Mouse (Mus musculus) heart, embryonic 16.5 days (tissue): ENCODE measurements around the gene Bcl2l2. TPM values are rescaled to one million over a fixed set of nuclear protein-coding genes. Genes with fewer than 3 reads are reported as not detected.

ENCODE experiments used
- ATAC-seq: fragments of 200-750 bp; cut with Nextera tagmentation; replicated peaks from 2 replicates; pipeline ENCODE4 v1.8.0; 2017; ENCODE audit warnings: moderate number of reproducible peaks; ENCODE audit not compliant: insufficient read depth, low FRiP score; ENCODE audit errors: extremely low read depth
- H3K27ac ChIP-seq: fragments of 300-500 bp; sonication (generic); 2 replicates; pipeline ENCODE4 v1.5.1; 2014; ENCODE audit warnings: mild to moderate bottlenecking, low read length, control low read depth, moderate library complexity
- H3K27me3 ChIP-seq: fragments of 300-500 bp; sonication (generic); 2 replicates; pipeline ENCODE4 v1.6.1; 2014; ENCODE audit warnings: low read length, mixed read lengths; ENCODE audit not compliant: control insufficient read depth, insufficient read depth
- H3K36me3 ChIP-seq: fragments of 300-500 bp; sonication (generic); 2 replicates; pipeline ENCODE4 v1.6.1; 2014; ENCODE audit not compliant: control insufficient read depth, insufficient read depth
- H3K4me1 ChIP-seq: fragments of 300-500 bp; sonication (generic); 2 replicates; pipeline ENCODE4 v1.6.1; 2014; ENCODE audit warnings: low read length, mixed read lengths; ENCODE audit not compliant: control insufficient read depth, insufficient read depth
- H3K4me2 ChIP-seq: fragments of 300-500 bp; sonication (generic); 2 replicates; pipeline ENCODE4 v1.6.1; 2014; ENCODE audit warnings: low read depth, mild to moderate bottlenecking, control low read depth, low read length
- H3K4me3 ChIP-seq: fragments of 300-500 bp; sonication (generic); 2 replicates; pipeline ENCODE4 v1.5.1; 2014; ENCODE audit warnings: mild to moderate bottlenecking, control low read depth, low read length
- H3K9ac ChIP-seq: fragments of 300-500 bp; sonication (generic); 2 replicates; pipeline ENCODE4 v1.6.1; 2014; ENCODE audit warnings: low read length, control low read depth
- H3K9me3 ChIP-seq: fragments of 300-500 bp; sonication (generic); replicated peaks from 2 replicates; pipeline ENCODE4 v1.6.1; 2016; ENCODE audit warnings: low read length; ENCODE audit not compliant: control insufficient read depth
- WGBS: fragments of 180-500 bp; shearing (Covaris S2); extraction: QIAGEN DNeasy Blood & Tissue Kit; methylation state at CpG from one replicate; pipeline ENCODE4 v1.1.7; 2014; 5-methylcytosine and 5-hydroxymethylcytosine counted together
- polyA plus RNA-seq: library from polyadenylated mRNA; unstranded; fragments of >200 nt; fragmentation: Nextera tagmentation; extraction: Ambion mirVana; gene quantifications from 2 replicates; pipeline ENCODE4 v1.2.1, GENCODE M21; 2015

The Bcl2l2 gene
- polyA plus RNA-seq, 1 experiment from 2014 or later = 4.3 TPM

DNA sequence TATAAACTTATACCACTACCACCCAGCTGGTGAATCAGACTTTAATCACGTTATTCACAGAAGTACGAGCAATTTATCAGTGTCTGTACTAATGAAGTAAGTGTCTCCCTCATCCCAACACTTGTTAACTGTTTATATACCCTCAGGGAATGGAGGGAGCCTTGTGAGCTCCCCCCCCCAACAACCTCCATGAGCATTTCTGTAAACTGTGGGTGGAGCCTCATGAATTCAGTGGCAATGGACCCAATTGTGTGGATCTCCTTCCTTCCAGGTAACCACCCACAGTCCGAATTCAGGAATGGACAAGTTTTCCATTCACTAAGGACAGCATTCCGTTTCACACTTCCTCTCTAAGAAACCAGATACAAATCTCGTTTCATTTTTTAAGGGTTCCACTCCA is 17.6 kb upstream of the Bcl2l2 start:
- H3K36me3 ChIP-seq = no peaks in the 10 kb centered on the region
- no peak overlapping the region for H3K27ac ChIP-seq
- no peaks in the 10 kb centered on the region for H3K27me3 ChIP-seq
- no peak overlapping the region for H3K4me2 ChIP-seq
- ATAC-seq = no peak
- WGBS = 63% methylated on average over 5 of the region's 5 CpGs
- 0 out of 2 replicates have a peak, but pooled peaks cover 2% of the 10 kb centered on the region for H3K9me3 ChIP-seq
- no peak overlapping the region for H3K4me3 ChIP-seq
- H3K4me1 ChIP-seq = peaks cover 3% of the 10 kb centered on the region
- no peak overlapping the region for H3K9ac ChIP-seq

DNA sequence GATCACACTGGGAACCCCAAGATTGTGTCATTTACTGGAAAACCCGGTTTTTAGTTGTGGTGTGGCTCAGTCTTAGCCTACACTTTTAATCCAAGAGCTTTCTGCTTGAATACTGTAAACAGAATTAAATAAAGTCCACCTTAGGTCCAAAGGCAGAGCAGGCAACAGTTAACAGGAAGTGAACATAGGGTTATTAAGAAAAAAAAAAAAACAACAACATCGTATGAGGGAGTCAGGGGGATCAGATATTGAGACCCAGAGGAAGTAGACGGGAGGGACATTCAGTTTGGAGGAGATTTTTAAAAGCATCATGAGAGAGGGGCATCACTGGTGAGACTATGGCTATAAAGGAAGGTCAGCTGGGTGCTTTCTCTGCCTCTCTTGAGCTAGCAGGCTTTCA is 16.9 kb upstream of the Bcl2l2 start:
- Histone ChIP-seq H3K27ac (no peak overlapping the region), H3K9me3 (0 out of 2 replicates have a peak, but pooled peaks cover 2% of the 10 kb centered on the region), H3K9ac (no peak overlapping the region), H3K27me3 (no peaks in the 10 kb centered on the region), H3K4me1 (peaks cover 3% of the 10 kb centered on the region), H3K36me3 (no peaks in the 10 kb centered on the region), H3K4me3 (no peak overlapping the region), H3K4me2 (no peak overlapping the region)
- WGBS = 46% methylated on average over 3 of the region's 3 CpGs
- ATAC-seq = no peak

DNA sequence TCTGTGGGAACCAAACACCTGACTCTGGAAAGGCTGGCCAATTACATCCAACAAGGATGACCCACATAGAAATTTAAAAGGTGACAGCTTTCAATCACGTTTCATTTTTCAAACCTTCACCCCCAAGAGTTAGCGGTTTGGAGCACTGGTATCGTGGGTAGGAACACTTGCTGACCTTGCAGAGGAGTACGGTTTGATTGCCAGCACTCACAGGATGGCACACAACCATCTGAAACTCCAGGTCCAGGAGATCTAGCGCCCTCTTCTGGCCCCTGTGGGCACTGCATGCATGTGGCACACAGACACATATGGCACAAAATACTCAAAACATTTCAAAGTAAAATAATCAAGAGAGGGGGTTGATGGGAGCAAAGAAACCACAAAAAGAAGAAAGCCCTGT is 16.2 kb upstream of the Bcl2l2 start:
- no peak for ATAC-seq
- Histone ChIP-seq H3K36me3 (no peaks in the 10 kb centered on the region), H3K4me2 (no peak overlapping the region), H3K27ac (no peak overlapping the region), H3K9me3 (0 out of 2 replicates have a peak, but pooled peaks cover 2% of the 10 kb centered on the region), H3K4me3 (no peak overlapping the region), H3K27me3 (no peaks in the 10 kb centered on the region), H3K9ac (no peak overlapping the region), H3K4me1 (peaks cover 3% of the 10 kb centered on the region)
- 59% methylated on average over 5 of the region's 5 CpGs for WGBS

DNA sequence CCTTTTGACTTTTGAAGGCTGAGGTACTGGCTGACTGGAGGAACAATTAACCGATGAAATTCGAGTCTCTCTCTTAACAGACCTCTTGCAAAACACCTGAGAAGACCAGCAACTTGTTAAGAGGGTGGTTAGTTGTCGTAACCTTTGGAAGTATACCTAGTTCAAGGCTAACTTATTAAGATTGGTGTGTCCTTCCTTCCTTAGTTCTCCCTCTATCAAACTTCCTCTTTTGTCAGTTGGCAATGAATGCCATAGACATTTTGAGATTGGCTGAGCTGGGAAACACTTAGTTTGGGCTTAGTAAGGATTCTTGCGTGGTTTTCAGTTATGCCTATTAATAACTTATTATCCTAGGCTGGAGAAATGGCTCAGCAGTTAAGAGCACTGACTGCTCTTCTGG is 15.2 kb upstream of the Bcl2l2 start:
- Histone ChIP-seq H3K4me1 (peaks cover 3% of the 10 kb centered on the region), H3K4me2 (no peak overlapping the region), H3K9me3 (0 out of 2 replicates have a peak, but pooled peaks cover 2% of the 10 kb centered on the region), H3K9ac (no peak overlapping the region), H3K27me3 (no peaks in the 10 kb centered on the region), H3K4me3 (no peak overlapping the region), H3K36me3 (no peaks in the 10 kb centered on the region), H3K27ac (no peak overlapping the region)
- no peak for ATAC-seq
- WGBS = 82% methylated on average over 4 of the region's 4 CpGs

DNA sequence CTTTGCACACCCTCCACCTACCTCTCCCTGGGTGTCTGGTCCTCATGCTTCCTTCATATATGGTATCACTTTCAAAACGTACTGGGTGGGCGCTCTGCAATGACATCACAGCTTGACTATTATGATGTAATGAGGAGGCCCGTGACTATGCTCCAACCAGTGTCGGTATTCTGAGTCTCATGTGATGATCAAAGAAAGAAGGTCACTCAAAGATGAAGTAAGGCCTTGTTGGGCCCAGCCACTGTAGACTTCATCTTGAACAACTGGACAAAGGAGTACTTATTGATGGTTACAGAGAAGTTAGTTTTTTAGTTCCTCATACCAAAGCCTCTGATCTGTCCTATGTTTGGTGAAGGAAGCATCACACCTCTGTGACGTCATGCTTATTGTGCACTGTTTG is 12.3 kb upstream of the Bcl2l2 start, which contains the start of gene Homez:
Gene Homez, minus strand, starts transcription at position 101 of the 400 bp plus-strand sequence.
- ATAC-seq = no peak
- Histone ChIP-seq H3K4me3 (no peak within 1 kb of the TSS), H3K4me2 (no peak within 1 kb of the TSS), H3K27ac (no peak within 1 kb of the TSS), H3K36me3 (no peaks in the 10 kb centered on the region), H3K4me1 (peaks cover 5% of the 10 kb centered on the region), H3K9me3 (0 out of 2 replicates have a peak, but pooled peaks cover 2% of the 10 kb centered on the region), H3K9ac (no peak within 1 kb of the TSS), H3K27me3 (no peaks in the 10 kb centered on the region)
- 77% methylated on average over 5 of the region's 5 CpGs for WGBS

DNA sequence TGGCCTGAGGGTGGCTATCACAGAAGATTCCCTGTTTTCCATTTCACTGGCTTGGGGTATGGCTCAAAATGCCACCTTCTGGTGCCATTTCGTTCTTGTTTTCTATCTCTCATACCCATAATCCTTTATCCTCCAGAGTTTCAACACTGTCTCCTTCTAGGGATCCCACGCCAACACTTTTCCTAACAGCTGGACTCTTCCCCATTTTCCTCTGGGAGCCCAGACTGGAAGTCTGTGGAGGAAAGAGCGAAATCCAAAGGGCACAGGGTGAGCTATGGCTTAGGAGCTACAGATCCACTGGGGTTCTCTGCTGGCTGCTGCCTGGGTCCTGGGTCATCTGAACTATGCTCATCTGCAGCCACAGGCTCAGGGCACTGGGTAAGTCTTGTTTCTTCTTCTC is 9.0 kb upstream of the Bcl2l2 start:
- Histone ChIP-seq H3K27ac (no peak overlapping the region), H3K36me3 (no peaks in the 10 kb centered on the region), H3K4me1 (peaks cover 11% of the 10 kb centered on the region), H3K4me3 (no peak overlapping the region), H3K9ac (no peak overlapping the region), H3K4me2 (no peak overlapping the region), H3K9me3 (no peaks in the 10 kb centered on the region), H3K27me3 (no peaks in the 10 kb centered on the region)
- 87% methylated on average over 3 of the region's 3 CpGs for WGBS
- ATAC-seq = no peak

DNA sequence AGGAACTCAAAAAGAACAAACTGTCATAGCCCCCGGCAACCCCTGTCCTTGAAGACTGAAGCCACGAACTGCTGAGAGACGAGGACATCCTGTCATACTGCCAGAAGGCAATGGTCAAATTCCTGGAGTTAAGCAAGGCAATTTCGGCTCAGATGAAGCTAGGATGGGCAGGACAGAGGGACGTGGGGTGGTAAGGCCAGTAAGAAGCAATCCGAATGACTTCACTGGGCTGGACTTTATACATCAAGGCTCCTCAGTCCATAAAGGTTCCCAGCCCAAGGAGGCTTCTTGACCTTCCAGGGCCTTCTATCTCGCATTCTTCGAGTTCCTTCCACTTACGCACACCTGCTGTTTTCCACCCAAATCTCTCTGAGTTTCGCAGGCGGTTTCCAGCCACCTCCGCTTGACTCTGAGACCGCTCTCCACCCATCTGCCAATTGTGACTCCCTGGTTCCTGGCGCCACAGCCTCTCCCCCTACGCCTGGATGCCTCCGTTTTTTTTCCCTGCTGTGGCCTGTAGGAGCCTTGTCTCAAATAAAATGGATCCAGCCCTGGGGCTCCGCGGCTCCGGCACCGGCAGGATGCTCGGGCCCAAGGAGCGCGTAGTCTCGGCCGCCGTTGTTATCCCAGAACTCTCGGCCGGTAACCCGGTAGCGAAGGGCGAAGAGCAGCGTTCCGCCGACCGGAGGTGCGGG is 7.2 kb upstream of the Bcl2l2 start:
- Histone ChIP-seq H3K4me1 (peaks cover 11% of the 10 kb centered on the region), H3K36me3 (no peaks in the 10 kb centered on the region), H3K9me3 (no peaks in the 10 kb centered on the region), H3K9ac (peak overlapping the region; percentile 89), H3K27ac (peak overlapping the region; percentile 87), H3K4me2 (peak overlapping the region; percentile 99), H3K4me3 (peak overlapping the region; percentile 88), H3K27me3 (no peaks in the 10 kb centered on the region)
- WGBS = 3% methylated on average over 36 of the region's 36 CpGs
- ATAC-seq = peak; percentile 16

DNA sequence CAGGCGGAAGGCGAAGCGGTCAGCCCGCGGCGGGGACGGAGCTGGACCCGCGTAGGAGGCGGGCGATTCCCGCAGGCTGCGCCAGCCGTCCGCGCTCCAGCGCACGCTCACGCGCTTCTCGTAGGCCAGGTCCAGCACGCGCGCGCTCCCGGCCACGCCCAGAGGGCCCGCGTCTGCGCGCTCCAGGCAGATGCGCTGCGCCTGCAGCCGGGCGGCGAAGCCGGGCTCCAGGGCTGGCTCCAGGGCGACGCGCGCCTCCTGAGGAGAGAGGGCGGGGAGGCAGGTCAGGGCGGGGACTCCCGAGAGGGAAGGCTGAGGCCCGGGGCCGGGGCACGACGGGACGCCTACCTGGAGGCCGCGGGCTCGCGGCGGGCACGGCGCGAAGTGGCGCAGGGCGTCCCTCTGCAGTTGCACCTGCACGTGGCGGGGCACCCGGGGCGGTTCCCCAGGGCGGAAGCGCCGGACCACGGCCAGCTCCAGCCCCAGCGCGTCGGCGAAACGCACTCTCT is 6.6 kb upstream of the Bcl2l2 start:
- Histone ChIP-seq H3K27me3 (no peaks in the 10 kb centered on the region), H3K27ac (peak overlapping the region; percentile 87), H3K9me3 (no peaks in the 10 kb centered on the region), H3K4me2 (peak overlapping the region; percentile 99), H3K9ac (peak overlapping the region; percentile 89), H3K4me1 (peaks cover 11% of the 10 kb centered on the region), H3K36me3 (no peaks in the 10 kb centered on the region), H3K4me3 (peak overlapping the region; percentile 88)
- ATAC-seq = peak; percentile 90
- under 1% methylated on average over 66 of the region's 72 CpGs for WGBS

DNA sequence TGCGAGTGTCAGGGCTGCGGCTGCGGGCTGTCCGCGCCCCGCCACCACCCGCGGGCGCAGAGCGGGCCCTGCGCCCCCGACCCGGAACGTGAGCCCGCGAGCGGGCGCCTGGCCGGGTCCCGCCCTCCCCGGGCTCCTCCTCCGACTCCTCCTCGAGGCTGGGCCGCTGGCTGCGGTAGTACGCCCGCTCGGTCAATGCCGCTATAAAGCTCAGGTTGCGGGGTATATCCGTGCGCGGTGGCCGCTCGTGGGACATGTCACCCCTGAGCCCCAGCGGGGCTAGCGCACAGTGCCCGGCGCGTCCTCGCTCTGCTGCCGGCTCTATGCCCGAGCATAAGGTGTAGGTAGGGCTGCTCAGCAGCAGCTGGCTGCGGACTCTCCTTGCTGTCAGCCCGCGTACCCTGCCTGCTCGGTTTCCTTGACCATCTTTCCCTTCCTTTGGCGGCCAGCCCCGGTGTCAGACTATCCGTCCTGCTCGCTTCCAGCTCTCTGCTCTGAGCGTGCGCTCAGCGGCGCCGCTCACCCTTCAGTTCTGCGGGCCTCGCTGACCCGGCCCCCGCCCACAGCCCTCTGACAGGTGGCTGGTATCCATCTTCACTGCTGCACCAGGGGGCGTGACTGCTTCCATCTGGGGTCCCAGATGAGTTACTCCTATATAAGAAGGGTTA is 6.0 kb upstream of the Bcl2l2 start, which contains the start of gene Ppp1r3e:
Gene Ppp1r3e, minus strand, starts transcription at position 503 of the 668 bp plus-strand sequence.
- Histone ChIP-seq H3K27me3 (no peaks in the 10 kb centered on the region), H3K4me3 (peak within 1 kb of the TSS; percentile 88), H3K9ac (peak within 1 kb of the TSS; percentile 89), H3K4me2 (peak within 1 kb of the TSS; percentile 99), H3K27ac (peak within 1 kb of the TSS; percentile 87), H3K36me3 (no peaks in the 10 kb centered on the region), H3K4me1 (peaks cover 11% of the 10 kb centered on the region), H3K9me3 (no peaks in the 10 kb centered on the region)
- ATAC-seq = peak; percentile 80
- WGBS = under 1% methylated on average over 52 of the region's 61 CpGs
